In genomic region chr19:28283241-28284097, GRCm38 (mm10) we compare ENCODE assay signal across 22 mouse cellular contexts.
DNase-seq lines count a peak whose midpoint lies in the region; ATAC-seq and TF ChIP-seq lines count a peak whose summit lies in the region.
"Had no signal": no experiment of that assay in that cellular context is flagged by ENCODE, and none has a peak within 500 bp of the region (broad histone marks: within the 10 kb centered on the region; RNA-seq: fewer than 3 reads in every experiment).

No protein-coding gene starts in this region.

- no peaks in the 10 kb centered on the region for H3K27me3 ChIP-seq in embryonic facial prominence, embryonic 14.5 days (replicated peaks; ENCODE audit: control insufficient read depth, insufficient read depth, low read length)
- H3K27me3 ChIP-seq in limb, embryonic 12.5 days, result 0 out of 2 replicates have a peak, but pooled peaks cover 3% of the 10 kb centered on the region
- H3K27me3 ChIP-seq: forebrain, embryonic 13.5 days; intestine, embryonic 15.5 days; lung, embryonic 15.5 days; stomach, embryonic 15.5 days had no signal

- 75% methylated on average over 7 of the region's 7 CpGs for WGBS in embryonic facial prominence, embryonic 14.5 days
- 79% methylated on average over 7 of the region's 7 CpGs for WGBS in limb, embryonic 12.5 days

- no peak overlapping the region for H3K4me3 ChIP-seq in gastrocnemius, adult 2 months
- H3K4me3 ChIP-seq in embryonic facial prominence, embryonic 14.5 days (ENCODE audit: low read depth, low read length), result no peak overlapping the region
- H3K4me3 ChIP-seq in limb, embryonic 12.5 days (replicated peaks), result no peak overlapping the region
- H3K4me3 ChIP-seq: forebrain, embryonic 13.5 days; heart, adult 2 months; intestine, embryonic 15.5 days; lung, embryonic 15.5 days; midbrain, embryonic 10.5 days; stomach, embryonic 15.5 days had no signal

- no peaks in the 10 kb centered on the region for H3K9me3 ChIP-seq in embryonic facial prominence, embryonic 14.5 days (ENCODE audit: control insufficient read depth, low read length)
- no peaks in the 10 kb centered on the region for H3K9me3 ChIP-seq in limb, embryonic 12.5 days
- H3K9me3 ChIP-seq: forebrain, embryonic 13.5 days; intestine, embryonic 15.5 days; lung, embryonic 15.5 days; midbrain, embryonic 10.5 days; stomach, embryonic 15.5 days had no signal

- intact Hi-C loops in gastrocnemius, adult 2 months (cut with DNase I), result no loop called here
- intact Hi-C loops in gastrocnemius, postnatal 36 days (cut with DNase I), result no loop called here

- H3K4me2 ChIP-seq in embryonic facial prominence, embryonic 14.5 days (ENCODE audit: low read depth, low read length), result no peak overlapping the region
- no peak overlapping the region for H3K4me2 ChIP-seq in limb, embryonic 12.5 days
- H3K4me2 ChIP-seq: forebrain, embryonic 13.5 days; hindbrain, embryonic 14.5 days; intestine, embryonic 15.5 days; lung, embryonic 15.5 days; stomach, embryonic 15.5 days had no signal

- peak; percentile 28 for DNase-seq in gastrocnemius, adult 2 months
- DNase-seq in gastrocnemius, postnatal 36 days, result no peak
- DNase-seq in 3134 (ENCODE audit: extremely low read depth, insufficient read length, low spot score), result peak; percentile 76
- peak; percentile 55 for DNase-seq in embryonic facial prominence, embryonic 14.5 days (ENCODE audit: low spot score)
- DNase-seq in spleen, postnatal 14 days (ENCODE audit: low spot score in 2 of 2), result no peak
- DNase-seq: adrenal gland, adult 8-10 months; cerebellum, adult 9-11 months; heart, adult 2 months; kidney, postnatal 36 days; layer of hippocampus, adult 9-11 months; lung, postnatal 4 days; thymus, adult 2 months had no signal

- no peaks in the 10 kb centered on the region for H3K36me3 ChIP-seq in embryonic facial prominence, embryonic 14.5 days (ENCODE audit: control insufficient read depth, insufficient read depth, low read length)
- no peaks in the 10 kb centered on the region for H3K36me3 ChIP-seq in limb, embryonic 12.5 days
- H3K36me3 ChIP-seq: intestine, embryonic 15.5 days; lung, embryonic 15.5 days; midbrain, embryonic 10.5 days; stomach, embryonic 15.5 days had no signal

- 0 out of 2 replicates have a peak, but pooled peaks cover 4% of the 10 kb centered on the region for H3K4me1 ChIP-seq in embryonic facial prominence, embryonic 14.5 days (ENCODE audit: control insufficient read depth, insufficient read depth, low read length)
- peaks cover 13% of the 10 kb centered on the region for H3K4me1 ChIP-seq in limb, embryonic 12.5 days (replicated peaks)
- H3K4me1 ChIP-seq: forebrain, embryonic 13.5 days; intestine, embryonic 15.5 days; lung, embryonic 15.5 days; stomach, embryonic 15.5 days had no signal

- H3K9ac ChIP-seq in embryonic facial prominence, embryonic 14.5 days (ENCODE audit: low read depth, low read length), result no peak overlapping the region
- H3K9ac ChIP-seq in limb, embryonic 12.5 days (replicated peaks), result no peak overlapping the region
- H3K9ac ChIP-seq: forebrain, embryonic 13.5 days; hindbrain, embryonic 14.5 days; intestine, embryonic 15.5 days; liver, embryonic 14.5 days; lung, embryonic 15.5 days; stomach, embryonic 15.5 days had no signal

- H3K27ac ChIP-seq in gastrocnemius, adult 2 months, result no peak overlapping the region
- H3K27ac ChIP-seq in embryonic facial prominence, embryonic 14.5 days (replicated peaks; ENCODE audit: low read depth, low read length), result peak overlapping the region; percentile 35; the same call in 1 of the 2 replicates
- 0 out of 2 replicates have a peak overlapping the region, but pooled peaks have one; percentile 29 for H3K27ac ChIP-seq in limb, embryonic 12.5 days
- H3K27ac ChIP-seq: forebrain, embryonic 13.5 days; heart, adult 2 months; hindbrain, embryonic 14.5 days; intestine, embryonic 15.5 days; liver, embryonic 14.5 days; lung, embryonic 15.5 days; midbrain, embryonic 10.5 days; stomach, embryonic 15.5 days had no signal

- TF ChIP-seq CTCF in gastrocnemius, adult 2 months (IDR thresholded peaks at IDR 0.05), result no peak

- ATAC-seq in embryonic facial prominence, embryonic 14.5 days (ENCODE audit: low read depth), result no peak
- ATAC-seq in limb, embryonic 12.5 days (ENCODE audit: insufficient number of reproducible peaks, insufficient read depth, low FRiP score, low TSS enrichment, low read depth), result no peak
- ATAC-seq in granulocyte monocyte progenitor cell, adult 5-6 weeks (replicated peaks; ENCODE audit: poor library complexity, severe bottlenecking), result no peak
- no peak for ATAC-seq in activated CD4-positive, CD25-positive, alpha-beta regulatory T cell, adult 4 months
- ATAC-seq: forebrain, embryonic 13.5 days; intestine, embryonic 15.5 days had no signal

Comparison
In these comparisons a context has a peak if more than half of its experiments do, and no peak if none do; other contexts are left out.
1. DNase-seq: peak in gastrocnemius, adult 2 months (single experiment), 3134 (single experiment) and embryonic facial prominence, embryonic 14.5 days (single experiment); none in gastrocnemius, postnatal 36 days (0 of 2) and spleen, postnatal 14 days (0 of 2).